Mouse (Mus musculus) leukemia stem cell, adult 10-12 weeks (primary cell): Measurements from ENCODE around the gene Dnah8. TPM values are rescaled to one million over a fixed set of nuclear protein-coding genes. Genes with fewer than 3 reads are reported as not detected.

ENCODE experiments used
- polyA plus RNA-seq: library from polyadenylated mRNA; stranded (reverse); fragments of >175 nt; gene quantifications from 2 replicates; pipeline ENCODE4 v1.2.3, GENCODE M21; 2012; ENCODE audit warnings: low replicate concordance

The Dnah8 gene
- polyA plus RNA-seq, result 5.6 and 7.2 TPM in 2 replicates

GRCm38 (mm10) chr17:30624132-30624531 is at the start of gene Dnah8:
Gene Dnah8, plus strand, starts transcription at chr17:30624354.

GRCm38 (mm10) chr17:30575941-30576773 is 48.0 kb upstream of the Dnah8 start, which contains the start of gene Btbd9:
Gene Btbd9, minus strand, starts transcription at chr17:30576488.

GRCm38 (mm10) chr17:30626719-30627118 is 2.6 kb downstream of the Dnah8 start, which contains the start of gene Glo1:
Gene Glo1, minus strand, starts transcription at chr17:30626871.

GRCm38 (mm10) chr17:30901627-30902026 is 277.5 kb downstream of the Dnah8 start, which contains the start of gene Glp1r:
Gene Glp1r, plus strand, starts transcription at chr17:30901817.

Other genes starting within 250 kb of the Dnah8 start
- 40.1 and 108 TPM in 2 replicates for gene Btbd9, start 47.9 kb upstream of the Dnah8 start, polyA plus RNA-seq
- 6.2 and 32.1 TPM in 2 replicates for gene Glo1, start 2.5 kb downstream of the Dnah8 start, polyA plus RNA-seq